Mouse (Mus musculus) embryonic fibroblast, embryonic 13.5 days (primary cell): ENCODE results near the gene Atp4b.

Experiments used
- CTCF ChIP-seq: IDR thresholded peaks from 2 replicates; pipeline ENCODE4 v1.5.1; 2011; ENCODE audit warnings: mild to moderate bottlenecking, control low read depth, low read length, moderate library complexity, borderline replicate concordance; ENCODE audit not compliant: insufficient read depth
- POLR2A ChIP-seq: IDR thresholded peaks from 2 replicates; pipeline ENCODE4 v1.6.1; 2011; ENCODE audit warnings: low read depth, mild to moderate bottlenecking, control low read depth, low read length, moderate library complexity

DNA sequence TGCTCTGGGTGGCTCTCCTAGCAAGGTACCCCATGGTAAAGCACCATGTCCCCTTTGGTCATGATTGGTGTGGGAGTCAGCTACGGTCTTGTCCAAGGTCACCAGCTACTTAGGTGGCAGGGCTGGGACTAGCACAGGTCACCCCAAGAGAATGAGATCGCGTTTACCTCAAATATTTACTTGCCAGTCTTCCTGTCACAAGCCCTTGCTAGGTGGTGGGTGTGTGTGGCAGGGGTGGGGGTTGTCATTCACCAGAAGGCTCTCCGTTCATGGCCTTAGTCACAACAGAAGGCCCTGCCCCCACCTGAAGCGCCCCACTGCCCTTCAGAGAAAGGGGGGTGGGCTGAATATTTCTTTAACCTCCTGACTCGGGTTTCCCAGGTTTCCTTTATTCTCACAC is 6.9 kb upstream of the Atp4b start:
- TF ChIP-seq CTCF (no peak), POLR2A (no peak)
